15 mouse cellular contexts compared by ENCODE assay signal in genomic region chr9:46156711-46157110, GRCm38 (mm10).
A peak's percentile ranks its signal among the peaks of the same experiment; 100 is the strongest.
DNase-seq lines count a peak whose midpoint lies in the region; ATAC-seq and TF ChIP-seq lines count a peak whose summit lies in the region.
"Had no signal": no experiment of that assay in that cellular context is flagged by ENCODE, and none has a peak within 500 bp of the region (broad histone marks: within the 10 kb centered on the region; RNA-seq: fewer than 3 reads in every experiment).

No protein-coding gene starts in this region.

- no peak overlapping the region for H3K4me3 ChIP-seq in layer of hippocampus, adult 2 months
- no peak overlapping the region for H3K4me3 ChIP-seq in ES-E14 (ENCODE audit: insufficient read depth in 1 of 2, low read depth in 1 of 2, low read length in 2 of 2, poor library complexity in 1 of 2, severe bottlenecking in 1 of 2)
- H3K4me3 ChIP-seq in hindbrain, embryonic 15.5 days, result no peak overlapping the region
- H3K4me3 ChIP-seq in forebrain, embryonic 12.5 days (replicated peaks), result no peak overlapping the region
- H3K4me3 ChIP-seq: neural tube, embryonic 12.5 days had no signal

- H3K27me3 ChIP-seq in hindbrain, embryonic 15.5 days, result no peaks in the 10 kb centered on the region
- H3K27me3 ChIP-seq in forebrain, embryonic 12.5 days, result no peaks in the 10 kb centered on the region
- H3K27me3 ChIP-seq: neural tube, embryonic 12.5 days had no signal

- no peak overlapping the region for H3K4me2 ChIP-seq in hindbrain, embryonic 15.5 days
- H3K4me2 ChIP-seq in forebrain, embryonic 12.5 days, result no peak overlapping the region
- H3K4me2 ChIP-seq: neural tube, embryonic 12.5 days had no signal

- peak; percentile 86 for DNase-seq in heart, adult 11 months
- no peak for DNase-seq in heart, postnatal 4 days
- DNase-seq in layer of hippocampus, adult 2 months (ENCODE audit: low spot score in 2 of 2), result no peak
- no peak for DNase-seq in layer of hippocampus, adult 11-12 months (ENCODE audit: low spot score)
- no peak for DNase-seq in ES-E14 (ENCODE audit: low read depth, low spot score)
- DNase-seq in urinary bladder, postnatal 14 days (ENCODE audit: low spot score), result no peak
- DNase-seq: adrenal gland, postnatal 14 days; cerebellum, adult 11 months; gastrocnemius, postnatal 10 days; kidney, adult 18-20 months; lung, adult 2 months; thymus, postnatal 25 days had no signal

- ATAC-seq in hindbrain, embryonic 15.5 days (ENCODE audit: low FRiP score, low read depth), result peak; percentile 61; the same call in 1 of the 2 replicates
- no peak for ATAC-seq in forebrain, embryonic 12.5 days (ENCODE audit: low FRiP score)

- H3K9ac ChIP-seq in ES-E14 (ENCODE audit: insufficient read depth, low read depth, low read length, poor library complexity, severe bottlenecking), result 0 out of 2 replicates have a peak overlapping the region, but pooled peaks have one; percentile 7
- H3K9ac ChIP-seq in hindbrain, embryonic 15.5 days, result no peak overlapping the region
- no peak overlapping the region for H3K9ac ChIP-seq in forebrain, embryonic 12.5 days
- H3K9ac ChIP-seq: neural tube, embryonic 12.5 days had no signal

- H3K9me3 ChIP-seq in ES-E14 (ENCODE audit: control insufficient read depth, insufficient read depth, low read depth, low read length), result no peaks in the 10 kb centered on the region
- no peaks in the 10 kb centered on the region for H3K9me3 ChIP-seq in hindbrain, embryonic 15.5 days
- H3K9me3 ChIP-seq in forebrain, embryonic 12.5 days, result no peaks in the 10 kb centered on the region
- H3K9me3 ChIP-seq: neural tube, embryonic 12.5 days had no signal

- H3K27ac ChIP-seq in layer of hippocampus, adult 2 months, result peak overlapping the region; percentile 78
- H3K27ac ChIP-seq in ES-E14 (ENCODE audit: insufficient read depth, low read depth, low read length, poor library complexity, severe bottlenecking), result no peak overlapping the region; the same call in 1 of the 2 replicates
- H3K27ac ChIP-seq in hindbrain, embryonic 15.5 days (replicated peaks), result peak overlapping the region; percentile 55
- H3K27ac ChIP-seq in forebrain, embryonic 12.5 days, result no peak overlapping the region
- H3K27ac ChIP-seq: neural tube, embryonic 12.5 days had no signal

- peaks cover 4 to 14% of the 10 kb centered on the region in 2 experiments for H3K4me1 ChIP-seq in ES-E14 (ENCODE audit: control insufficient read depth in 2 of 2, insufficient read depth in 2 of 2, low read length in 2 of 2, poor library complexity in 1 of 2)
- peaks cover 17% of the 10 kb centered on the region for H3K4me1 ChIP-seq in hindbrain, embryonic 15.5 days (replicated peaks)
- H3K4me1 ChIP-seq in forebrain, embryonic 12.5 days, result peaks cover 6% of the 10 kb centered on the region; the same call in 1 of the 2 replicates
- H3K4me1 ChIP-seq: neural tube, embryonic 12.5 days had no signal

- H3K36me3 ChIP-seq in ES-E14 (ENCODE audit: control insufficient read depth, insufficient read depth, low read length, poor library complexity, severe bottlenecking), result no peaks in the 10 kb centered on the region; the same call in none of the 2 replicates
- H3K36me3 ChIP-seq in hindbrain, embryonic 15.5 days, result no peaks in the 10 kb centered on the region
- no peaks in the 10 kb centered on the region for H3K36me3 ChIP-seq in forebrain, embryonic 12.5 days (replicated peaks)
- H3K36me3 ChIP-seq: neural tube, embryonic 12.5 days had no signal

- no peak for TF ChIP-seq CTCF in layer of hippocampus, adult 2 months (conservative IDR thresholded peaks at IDR 0.05)

- WGBS in hindbrain, embryonic 15.5 days, result 40% methylated on average over 4 of the region's 4 CpGs
- 65% methylated on average over 4 of the region's 4 CpGs for WGBS in forebrain, embryonic 12.5 days

- in situ Hi-C loops in ES-E14 (cut with MboI; ENCODE audit: low sequenced_read_pairs in 2 of 2, unreplicated experiment in 2 of 2), result no loop called here

TF ChIP-seq in ES-E14, 5 proteins besides CTCF, POLR2A, EP300 and RAD21:
- TF ChIP-seq ZNF384 (IDR thresholded peaks at IDR 0.05; ENCODE audit: low read depth, low read length), result no peak
- TF ChIP-seq ZC3H11A (IDR thresholded peaks at IDR 0.05; ENCODE audit: borderline replicate concordance, low read depth, low read length), result no peak
- no peak for TF ChIP-seq CHD2 (IDR thresholded peaks at IDR 0.05; ENCODE audit: low read depth, low read length)
- TF ChIP-seq HCFC1 (IDR thresholded peaks at IDR 0.05; ENCODE audit: borderline replicate concordance, insufficient read depth, low read length), result no peak
- no peak for TF ChIP-seq MAFK (IDR thresholded peaks at IDR 0.05; ENCODE audit: insufficient read depth, low read depth, low read length)
TF ChIP-seq in ES-E14: peak in this region for 0.

Comparison
In these comparisons a context has a peak if more than half of its experiments do, and no peak if none do; other contexts are left out.
1. H3K27ac ChIP-seq: peak in layer of hippocampus, adult 2 months (single experiment) and hindbrain, embryonic 15.5 days (single experiment); none in ES-E14 (single experiment) and forebrain, embryonic 12.5 days (single experiment).